Mouse (Mus musculus) Patski (cell line): Measurements from ENCODE around the gene Stx19. TPM values are rescaled to one million over a fixed set of nuclear protein-coding genes. Genes with fewer than 3 reads are reported as not detected.

Experiments used
- ATAC-seq: fragments of 100-300 bp; one replicate; pipeline ENCODE4 v1.8.0; 2021
- CTCF ChIA-PET: fragments of 350-600 bp; sonication (Branson Sonifier 250); formaldehyde crosslinking; loops from one replicate; lab custom pipeline; 2022; ENCODE audit warnings: inconsistent platforms; lab: Charles Lee
- POLR2A ChIA-PET: fragments of 350-600 bp; sonication (Branson Sonifier 250); formaldehyde crosslinking; loops from one replicate; lab custom pipeline; 2022; ENCODE audit warnings: antibody characterized with exemption, inconsistent platforms; lab: Charles Lee
- DNase-seq: peaks from one replicate; pipeline ENCODE4 v3.0.0-alpha.2; 2011; ENCODE audit warnings: low read depth, low spot score
- H3K27me3 ChIP-seq: fragments of 371-371 bp; one replicate; pipeline ENCODE4 v1.5.1; 2021
- CTCF ChIP-seq: fragments of 100-300 bp; IDR thresholded peaks from one replicate; pipeline ENCODE4 v1.5.1; 2021
- in situ Hi-C: fragments of 300-500 bp; cut with MboI; formaldehyde crosslinking; loops from 3 replicates; pipeline ENCODE4 v1.11.1; 2018; ENCODE audit warnings: low pct_unique_long_range_greater_than_20kb, mixed read lengths
- polyA plus RNA-seq: library from polyadenylated mRNA; unstranded; gene quantifications from one replicate; pipeline ENCODE4 v1.2.3, GENCODE M21; 2021

The Stx19 gene
- polyA plus RNA-seq, 1 experiment from 2014 or later: 0.05 TPM

- H3K27me3 ChIP-seq: peaks cover 11% of the 10 kb centered on the region
- ATAC-seq: peak; percentile 100
- no peak for TF ChIP-seq CTCF
- in situ Hi-C loops: no loop called here
- peak; percentile 84 for DNase-seq
- POLR2A ChIA-PET: interaction anchor here (1.5 kb wide), 1 partner anchor 28 kb away, joined by 3 read pairs; no protein-coding TSS in a partner anchor
- CTCF ChIA-PET: interaction anchor here (1.1 to 2.9 kb wide), 4 partner anchors 11 to 20 kb away, joined by 4 to 16 read pairs (median 8); no protein-coding TSS in a partner anchor
Observed at GRCm38 (mm10) chr16:62846498-62847312, 32.2 kb downstream of the Stx19 start, which contains the start of gene Arl13b. Arl13b (minus strand) TSS chr16:62847040.

DNA sequence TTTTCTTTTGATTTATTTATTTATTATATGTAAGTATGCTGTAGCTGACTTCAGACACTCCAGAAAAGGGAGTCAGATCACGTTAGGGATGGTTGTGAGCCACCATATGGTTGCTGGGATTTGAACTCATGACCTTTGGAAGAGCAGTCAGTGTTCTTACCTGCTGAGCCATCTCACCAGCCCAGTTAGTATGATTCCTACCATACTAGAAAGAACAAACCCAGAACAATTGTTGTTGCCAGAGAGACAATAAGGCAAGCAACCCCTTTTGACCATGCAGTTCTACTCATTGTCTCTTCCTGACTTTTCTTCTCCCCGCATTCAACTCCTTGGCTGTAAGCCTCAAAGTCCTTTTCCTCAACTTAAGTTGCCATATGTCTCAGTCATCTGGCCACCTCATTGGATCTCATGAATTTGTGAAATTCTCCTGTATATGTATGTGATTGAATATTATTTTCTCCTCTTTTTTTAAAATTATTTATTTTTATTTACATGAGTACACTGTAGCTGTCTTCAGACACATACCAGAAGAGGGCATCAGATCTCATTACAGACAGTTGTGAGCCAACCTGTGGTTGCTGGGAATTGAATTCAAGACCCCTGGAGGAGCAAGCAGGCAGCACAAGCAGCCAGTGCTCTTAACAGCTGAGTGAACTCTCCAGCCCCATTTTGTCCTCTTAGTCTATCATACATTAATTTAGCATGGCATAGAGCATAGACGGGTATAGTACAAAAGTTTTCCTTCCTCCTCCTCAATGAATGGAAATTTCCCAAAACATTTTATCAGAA, 38.2 kb downstream of the Stx19 start:
- in situ Hi-C loops: no loop called here
- DNase-seq (no peak), ATAC-seq (no peak)
- ChIA-PET CTCF (interaction anchor here (2.1 kb wide), 1 partner anchor 26 kb away, joined by 7 read pairs; no protein-coding TSS in a partner anchor), POLR2A (no interaction called here)
- H3K27me3 ChIP-seq: peaks cover 11% of the 10 kb centered on the region
- no peak for TF ChIP-seq CTCF

- ChIA-PET POLR2A (interaction anchor here (0.7 kb wide), 1 partner anchor 292 kb away, joined by 3 read pairs; no protein-coding TSS in a partner anchor), CTCF (interaction anchor here (2.1 kb wide), 1 partner anchor 27 kb away, joined by 7 read pairs; no protein-coding TSS in a partner anchor)
- no peak for DNase-seq
- in situ Hi-C loops: no loop called here
- peak; percentile 14 for ATAC-seq
- H3K27me3 ChIP-seq: peaks cover 5% of the 10 kb centered on the region
- TF ChIP-seq CTCF: no peak
Observed at GRCm38 (mm10) chr16:62853611-62854126, 39.2 kb downstream of the Stx19 start.

DNA sequence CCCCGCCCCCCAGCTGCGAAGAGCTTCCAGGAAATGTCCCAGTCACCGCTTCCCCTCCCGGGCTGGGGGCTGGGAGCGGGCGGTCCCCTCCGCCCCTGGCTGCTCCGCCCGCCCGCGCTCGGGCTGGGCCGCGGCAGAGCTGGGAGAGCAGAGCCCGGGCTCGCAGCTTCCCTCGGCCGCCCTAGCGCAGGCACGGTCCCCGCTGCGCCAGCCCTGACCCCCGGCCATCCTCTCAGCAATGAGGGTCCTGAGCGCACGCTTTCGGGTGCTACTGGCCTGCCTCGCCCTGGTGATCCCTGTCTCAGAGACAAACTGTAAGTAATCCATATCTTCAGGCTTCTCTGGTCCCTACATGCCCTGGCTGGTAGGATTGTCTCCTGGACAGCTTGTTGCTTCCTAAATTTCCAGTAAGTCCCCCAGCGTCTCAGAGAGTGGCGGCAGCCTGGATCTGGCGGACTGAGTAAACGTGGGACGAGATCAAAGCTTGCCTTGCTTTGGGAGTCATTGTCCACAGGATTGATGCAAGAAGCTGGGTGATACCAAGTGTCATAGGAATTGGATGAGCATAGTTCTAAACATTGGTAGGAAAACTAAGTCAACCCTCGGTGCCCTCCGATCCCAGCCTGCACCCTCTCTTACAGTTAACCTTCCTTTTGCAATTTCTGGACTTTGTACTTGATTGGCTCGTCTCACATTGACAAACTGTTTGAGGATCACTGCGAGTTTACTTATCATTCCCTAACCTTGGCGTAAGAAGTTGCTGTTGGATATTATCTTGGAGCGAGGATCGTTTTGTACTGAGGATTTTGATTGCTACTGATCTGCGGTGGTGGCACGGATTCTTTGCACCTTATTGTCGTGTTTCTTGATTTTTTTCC, 40.0 kb downstream of the Stx19 start, which contains the start of gene Pros1:
TSS of gene Pros1 (plus strand) at position 117 of the 878 bp plus-strand sequence.
- in situ Hi-C loops: no loop called here
- POLR2A ChIA-PET: no interaction called here
- H3K27me3 ChIP-seq: no peaks in the 10 kb centered on the region
- DNase-seq: no peak
- CTCF ChIA-PET: interaction anchor here (2.1 kb wide), 1 partner anchor 28 kb away, joined by 7 read pairs; no protein-coding TSS in a partner anchor
- no peak for TF ChIP-seq CTCF
- ATAC-seq: peak; percentile 90

- no peak for ATAC-seq
- ChIA-PET POLR2A (no interaction called here), CTCF (no interaction called here)
- H3K27me3 ChIP-seq: no peaks in the 10 kb centered on the region
- no peak for DNase-seq
- in situ Hi-C loops: no loop called here
- no peak for TF ChIP-seq CTCF
Observed at GRCm38 (mm10) chr16:62855385-62855784, 40.9 kb downstream of the Stx19 start.

DNA sequence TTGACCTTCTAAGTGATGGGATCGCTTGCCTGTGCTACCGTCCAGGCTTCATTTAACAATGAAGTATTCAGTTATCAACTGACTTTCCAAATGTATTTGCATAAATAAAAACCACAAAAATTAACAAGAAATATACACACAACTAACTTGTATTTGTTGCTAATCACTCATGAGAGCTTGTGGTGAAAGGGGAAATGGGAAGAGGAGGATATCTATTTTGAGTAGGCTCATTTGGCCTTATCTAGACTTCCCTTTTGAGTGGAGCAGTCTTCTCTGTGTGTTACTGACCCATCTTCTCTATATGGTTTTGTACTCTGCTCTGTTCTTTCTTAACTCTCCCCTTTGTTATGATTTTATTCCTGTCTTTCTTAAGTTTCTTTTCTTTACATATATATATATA, 41.8 kb downstream of the Stx19 start:
- ChIA-PET POLR2A (no interaction called here), CTCF (interaction anchor here (2.5 kb wide), 1 partner anchor 9 kb away, joined by 16 read pairs; the partner anchor contains the start of gene Arl13b)
- no peak for DNase-seq
- TF ChIP-seq CTCF: no peak
- ATAC-seq: no peak
- no peaks in the 10 kb centered on the region for H3K27me3 ChIP-seq
- in situ Hi-C loops: no loop called here

DNA sequence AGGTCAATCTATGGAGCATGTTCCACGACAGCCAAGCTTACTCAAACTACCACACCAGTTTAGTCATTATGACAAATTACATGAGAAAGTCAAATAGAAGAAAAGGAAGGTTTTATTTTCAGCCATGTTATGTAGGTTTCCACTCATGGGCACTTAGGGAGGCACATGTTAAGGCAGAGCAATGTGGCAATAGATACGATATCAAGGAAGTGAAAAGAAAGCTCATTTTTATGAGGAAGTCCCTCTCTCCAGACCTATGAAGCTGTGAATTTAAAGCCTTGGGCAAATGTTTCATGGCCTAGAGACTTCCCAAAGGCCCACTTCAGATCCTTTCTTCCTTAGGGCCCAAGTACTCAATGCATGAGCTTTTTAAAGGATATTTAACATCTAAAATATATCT, 43.0 kb downstream of the Stx19 start:
- ChIA-PET POLR2A (no interaction called here), CTCF (interaction anchor here (2.5 kb wide), 1 partner anchor 10 kb away, joined by 16 read pairs; the partner anchor contains the start of gene Arl13b)
- in situ Hi-C loops: no loop called here
- DNase-seq (no peak), ATAC-seq (no peak)
- H3K27me3 ChIP-seq: no peaks in the 10 kb centered on the region
- TF ChIP-seq CTCF: no peak

GRCm38 (mm10) chr16:62858018-62858417, 43.5 kb downstream of the Stx19 start:
- no peak for DNase-seq

DNA sequence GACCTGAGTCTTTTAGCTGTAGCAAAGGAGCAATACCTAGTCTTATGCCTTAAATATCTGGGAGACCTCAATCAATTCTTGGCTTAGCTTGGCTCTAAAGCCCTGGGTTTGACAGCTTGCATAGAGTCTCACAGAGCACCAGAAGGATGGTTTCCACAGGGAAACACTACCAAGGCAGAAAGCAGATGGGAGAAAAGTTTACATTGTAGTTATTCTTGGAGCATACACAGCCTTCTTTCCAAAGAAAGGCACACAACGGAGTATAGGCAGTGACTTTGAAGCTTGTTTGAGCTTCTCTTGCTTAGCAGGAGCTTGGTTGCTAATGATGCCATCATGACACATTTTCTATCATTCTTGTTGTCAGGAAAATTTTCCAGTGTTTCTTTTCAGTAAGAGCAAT, 45.7 kb downstream of the Stx19 start:
- no peak for ATAC-seq
- no peaks in the 10 kb centered on the region for H3K27me3 ChIP-seq
- no peak for TF ChIP-seq CTCF
- POLR2A ChIA-PET: no interaction called here
- CTCF ChIA-PET: no interaction called here
- DNase-seq: no peak
- in situ Hi-C loops: no loop called here

More at GRCm38 (mm10) chr16:62858018-62858417, 43.5 kb downstream of the Stx19 start:
- ChIA-PET POLR2A (no interaction called here), CTCF (interaction anchor here (2.5 kb wide), 1 partner anchor 10 kb away, joined by 16 read pairs; the partner anchor contains the start of gene Arl13b)
- TF ChIP-seq CTCF: peak; percentile 76
- H3K27me3 ChIP-seq: no peaks in the 10 kb centered on the region
- in situ Hi-C loops: no loop called here
- ATAC-seq: peak; percentile 53
